12 mouse cellular contexts compared by ENCODE assay signal in genomic region chr4:122999263-122999691, GRCm38 (mm10). TPM values are rescaled to one million over a fixed set of nuclear protein-coding genes. Genes with fewer than 3 reads are reported as not detected.
A peak's percentile ranks its signal among the peaks of the same experiment; 100 is the strongest.
DNase-seq lines count a peak whose midpoint lies in the region; ATAC-seq and TF ChIP-seq lines count a peak whose summit lies in the region.
"Had no signal": no experiment of that assay in that cellular context is flagged by ENCODE, and none has a peak within 500 bp of the region (broad histone marks: within the 10 kb centered on the region; RNA-seq: fewer than 3 reads in every experiment).

No protein-coding gene starts in this region.

- ATAC-seq in stomach, embryonic 14.5 days (ENCODE audit: insufficient number of reproducible peaks, insufficient read depth, low FRiP score, low read depth): no peak
- ATAC-seq in stomach, postnatal 0 days (ENCODE audit: low FRiP score, low TSS enrichment): no peak
- ATAC-seq in forebrain, embryonic 16.5 days: no peak; the same call in 1 of the 2 replicates

- no peak for TF ChIP-seq EP300 in stomach, postnatal 0 days (optimal IDR thresholded peaks at IDR 0.05)

- intact Hi-C loops in left cerebral cortex, postnatal 25 days (cut with DNase I): no loop called here
- intact Hi-C loops in heart, postnatal 25 days (cut with DNase I): no loop called here

- no peak overlapping the region for H3K9ac ChIP-seq in stomach, embryonic 14.5 days (replicated peaks; ENCODE audit: low read depth, low read length)
- H3K9ac ChIP-seq in stomach, postnatal 0 days (ENCODE audit: low read length): no peak overlapping the region
- H3K9ac ChIP-seq in forebrain, embryonic 16.5 days (replicated peaks; ENCODE audit: low read depth, low read length): peak overlapping the region; percentile 69
- H3K9ac ChIP-seq: lung, embryonic 15.5 days had no signal

- H3K27me3 ChIP-seq in stomach, embryonic 14.5 days (ENCODE audit: control insufficient read depth, insufficient read depth, low read length): no peaks in the 10 kb centered on the region; the same call in 1 of the 2 replicates
- no peaks in the 10 kb centered on the region for H3K27me3 ChIP-seq in stomach, postnatal 0 days (ENCODE audit: control insufficient read depth, insufficient read depth, low read length)
- no peaks in the 10 kb centered on the region for H3K27me3 ChIP-seq in forebrain, embryonic 16.5 days (replicated peaks; ENCODE audit: control insufficient read depth, insufficient read depth, low read length)

- H3K4me1 ChIP-seq in stomach, embryonic 14.5 days (ENCODE audit: control insufficient read depth, insufficient read depth, low read length): peaks cover 3% of the 10 kb centered on the region; the same call in 1 of the 2 replicates
- no peaks in the 10 kb centered on the region for H3K4me1 ChIP-seq in stomach, postnatal 0 days (replicated peaks; ENCODE audit: control insufficient read depth, insufficient read depth)
- H3K4me1 ChIP-seq in forebrain, embryonic 16.5 days (replicated peaks; ENCODE audit: control insufficient read depth, insufficient read depth, low read length): peaks cover 46% of the 10 kb centered on the region

- peak overlapping the region; percentile 66 for H3K4me2 ChIP-seq in stomach, embryonic 14.5 days (replicated peaks; ENCODE audit: low read depth, low read length)
- no peak overlapping the region; the same call in 1 of the 2 replicates for H3K4me2 ChIP-seq in stomach, postnatal 0 days (replicated peaks; ENCODE audit: low read depth)
- peak overlapping the region; percentile 89 for H3K4me2 ChIP-seq in forebrain, embryonic 16.5 days (ENCODE audit: low read length)

- peak overlapping the region; percentile 81; the same call in 1 of the 2 replicates for H3K4me3 ChIP-seq in stomach, embryonic 14.5 days (ENCODE audit: low read depth, low read length)
- no peak overlapping the region for H3K4me3 ChIP-seq in stomach, postnatal 0 days (ENCODE audit: low read depth, low read length)
- peak overlapping the region; percentile 97 for H3K4me3 ChIP-seq in forebrain, embryonic 16.5 days (replicated peaks; ENCODE audit: low read length)

- 21% methylated on average over 4 of the region's 4 CpGs for WGBS in stomach, embryonic 14.5 days
- 48% methylated on average over 4 of the region's 4 CpGs for WGBS in stomach, postnatal 0 days
- 4% methylated on average over 4 of the region's 4 CpGs for WGBS in forebrain, embryonic 16.5 days

- H3K27ac ChIP-seq in stomach, embryonic 14.5 days (ENCODE audit: low read length): no peak overlapping the region
- H3K27ac ChIP-seq in stomach, postnatal 0 days (replicated peaks): no peak overlapping the region
- peak overlapping the region; percentile 83 for H3K27ac ChIP-seq in forebrain, embryonic 16.5 days (ENCODE audit: low read length)
- H3K27ac ChIP-seq: lung, embryonic 15.5 days had no signal

- no peak for TF ChIP-seq CTCF in stomach, postnatal 0 days (IDR thresholded peaks at IDR 0.05; ENCODE audit: low read depth)

- no peaks in the 10 kb centered on the region for H3K9me3 ChIP-seq in stomach, embryonic 14.5 days (ENCODE audit: control insufficient read depth, low read depth, low read length)
- no peaks in the 10 kb centered on the region for H3K9me3 ChIP-seq in stomach, postnatal 0 days (ENCODE audit: control insufficient read depth, low read length)
- no peaks in the 10 kb centered on the region for H3K9me3 ChIP-seq in forebrain, embryonic 16.5 days (ENCODE audit: control insufficient read depth, low read length)
- H3K9me3 ChIP-seq: lung, embryonic 15.5 days had no signal

- no peak for DNase-seq in stomach, postnatal 0 days (ENCODE audit: low spot score)
- peak; percentile 80 for DNase-seq in mesoderm, embryonic 11.5 days (ENCODE audit: low read depth, low spot score)
- no peak for DNase-seq in frontal cortex, postnatal 25 days (ENCODE audit: low spot score in 2 of 2)
- DNase-seq in layer of hippocampus, postnatal 10 days (ENCODE audit: low spot score in 2 of 2): no peak
- DNase-seq in left cerebral cortex, postnatal 25 days (ENCODE audit: low spot score in 2 of 2): no peak
- DNase-seq in heart, postnatal 25 days (ENCODE audit: low spot score): no peak
- DNase-seq: adrenal gland, adult 8-10 months; heart, adult 11 months; kidney, postnatal 14 days had no signal

- peaks cover 7% of the 10 kb centered on the region; the same call in 1 of the 2 replicates for H3K36me3 ChIP-seq in stomach, embryonic 14.5 days (ENCODE audit: control insufficient read depth, insufficient read depth, low read length)
- no peaks in the 10 kb centered on the region for H3K36me3 ChIP-seq in stomach, postnatal 0 days (ENCODE audit: control insufficient read depth, insufficient read depth, low read length)
- H3K36me3 ChIP-seq in forebrain, embryonic 16.5 days (ENCODE audit: control insufficient read depth, insufficient read depth): peaks cover 11% of the 10 kb centered on the region
- H3K36me3 ChIP-seq: lung, embryonic 15.5 days had no signal

RNA-seq across cellular contexts. Expression of gene Mycl, which starts 3.8 kb away (rescaled TPM):
- 26.9 and 30.4 TPM in 2 replicates for polyA plus RNA-seq in stomach, embryonic 14.5 days (2014; fragmentation: Nextera tagmentation; extraction: Ambion mirVana)
- 14.2 and 17.4 TPM in 2 replicates for polyA plus RNA-seq in stomach, postnatal 0 days (2015; fragmentation: Nextera tagmentation; extraction: Ambion mirVana)
- polyA plus RNA-seq in forebrain, embryonic 16.5 days (2015; fragmentation: Nextera tagmentation; extraction: Ambion mirVana): 71.6 and 85.9 TPM in 2 replicates
- total RNA-seq in layer of hippocampus, postnatal 10 days (2021): 10 to 100 TPM; 53.5 to 59.1 TPM
- total RNA-seq in left cerebral cortex, postnatal 25 days (2021): 10 to 100 TPM; 11.0 to 14.2 TPM
- total RNA-seq in heart, postnatal 25 days (2021): under 1 TPM; 0.08 to 0.53 TPM

RNA-seq across cellular contexts. Expression of gene Trit1, which starts 17.1 kb away (rescaled TPM):
- 19.2 and 24.4 TPM in 2 replicates for polyA plus RNA-seq in stomach, embryonic 14.5 days (2014; fragmentation: Nextera tagmentation; extraction: Ambion mirVana)
- 11.6 and 12.0 TPM in 2 replicates for polyA plus RNA-seq in stomach, postnatal 0 days (2015; fragmentation: Nextera tagmentation; extraction: Ambion mirVana)
- polyA plus RNA-seq in forebrain, embryonic 16.5 days (2015; fragmentation: Nextera tagmentation; extraction: Ambion mirVana): 34.1 and 35.7 TPM in 2 replicates
- total RNA-seq in layer of hippocampus, postnatal 10 days (2021): 10 to 100 TPM; 24.5 to 29.2 TPM
- 10 to 100 TPM; 18.5 to 22.2 TPM for total RNA-seq in left cerebral cortex, postnatal 25 days (2021)
- total RNA-seq in heart, postnatal 25 days (2021): 1 to 10 TPM; 5.4 to 6.4 TPM

RNA-seq across cellular contexts. Expression of gene Mfsd2a, which starts 38.3 kb away (rescaled TPM):
- 1.8 and 2.5 TPM in 2 replicates for polyA plus RNA-seq in stomach, embryonic 14.5 days (2014; fragmentation: Nextera tagmentation; extraction: Ambion mirVana)
- 6.8 and 7.1 TPM in 2 replicates for polyA plus RNA-seq in stomach, postnatal 0 days (2015; fragmentation: Nextera tagmentation; extraction: Ambion mirVana)
- polyA plus RNA-seq in forebrain, embryonic 16.5 days (2015; fragmentation: Nextera tagmentation; extraction: Ambion mirVana): 34.3 and 37.2 TPM in 2 replicates
- 10 to 100 TPM; 64.0 to 68.9 TPM for total RNA-seq in layer of hippocampus, postnatal 10 days (2021)
- total RNA-seq in left cerebral cortex, postnatal 25 days (2021): 10 to 100 TPM; 37.4 to 43.5 TPM
- total RNA-seq in heart, postnatal 25 days (2021): not detected

Comparison
In these comparisons a context has a peak if more than half of its experiments do, and no peak if none do; other contexts are left out.
1. RNA of gene Mycl, which starts 3.8 kb away (total RNA-seq): 53.5 to 59.1 TPM in layer of hippocampus, postnatal 10 days and 11.0 to 14.2 TPM in left cerebral cortex, postnatal 25 days; 0.08 to 0.53 TPM in heart, postnatal 25 days; every median in the first group is over 4 times any median in the second.
2. RNA of gene Mfsd2a, which starts 38.3 kb away (total RNA-seq): 64.0 to 68.9 TPM in layer of hippocampus, postnatal 10 days and 37.4 to 43.5 TPM in left cerebral cortex, postnatal 25 days; not detected in heart, postnatal 25 days; every median in the first group is over 10 times any median in the second.